Mouse (Mus musculus): ENCODE measurements around the gene Bag3. TPM values are rescaled to one million over a fixed set of nuclear protein-coding genes. Genes with fewer than 3 reads are reported as not detected.

Bag3 gene
- polyA plus RNA-seq, 1 experiment from 2014 or later: 48.6 TPM

GRCm38 (mm10) chr7:128543148-128543855, 19.9 kb downstream of the Bag3 start:
- Histone ChIP-seq H3K79me2 (ENCODE audit: inconsistent target) (peaks cover 26% of the 10 kb centered on the region), H3K36me3 (ENCODE audit: inconsistent target) (peaks cover 82% of the 10 kb centered on the region), H3K27ac (no peak overlapping the region), H3K4me3 (ENCODE audit: inconsistent target) (no peak overlapping the region)
- WGBS (ENCODE audit: missing documents): 91% methylated on average over 13 of the region's 14 CpGs

GRCm38 (mm10) chr7:128543961-128544360, 20.5 kb downstream of the Bag3 start:
- Histone ChIP-seq H3K79me2 (ENCODE audit: inconsistent target) (peaks cover 19% of the 10 kb centered on the region), H3K36me3 (ENCODE audit: inconsistent target) (peaks cover 82% of the 10 kb centered on the region), H3K4me3 (ENCODE audit: inconsistent target) (no peak overlapping the region), H3K27ac (no peak overlapping the region)
- WGBS (ENCODE audit: missing documents): 88% methylated on average over 3 of the region's 3 CpGs

GRCm38 (mm10) chr7:128544566-128545262, 21.3 kb downstream of the Bag3 start:
- 97% methylated on average over 7 of the region's 7 CpGs for WGBS (ENCODE audit: missing documents)
- no peak overlapping the region for H3K27ac ChIP-seq
- H3K36me3 ChIP-seq (ENCODE audit: inconsistent target): peaks cover 81% of the 10 kb centered on the region
- H3K4me3 ChIP-seq (ENCODE audit: inconsistent target): no peak overlapping the region
- H3K79me2 ChIP-seq (ENCODE audit: inconsistent target): peaks cover 12% of the 10 kb centered on the region

- WGBS (ENCODE audit: missing documents): 96% methylated on average over 8 of the region's 8 CpGs
- Histone ChIP-seq H3K27ac (no peak overlapping the region), H3K36me3 (ENCODE audit: inconsistent target) (peaks cover 68% of the 10 kb centered on the region), H3K4me3 (ENCODE audit: inconsistent target) (no peak overlapping the region), H3K79me2 (ENCODE audit: inconsistent target) (no peaks in the 10 kb centered on the region; the same call in 1 of the 2 replicates)
These were observed 22.6 kb downstream of the Bag3 start for GRCm38 (mm10) chr7:128546031-128546430.

GRCm38 (mm10) chr7:128549137-128549536, 25.7 kb downstream of the Bag3 start:
- no peak overlapping the region for H3K27ac ChIP-seq
- 91% methylated on average over 4 of the region's 4 CpGs for WGBS (ENCODE audit: missing documents)
- peaks cover 37% of the 10 kb centered on the region for H3K36me3 ChIP-seq (ENCODE audit: inconsistent target)
- no peaks in the 10 kb centered on the region for H3K79me2 ChIP-seq (ENCODE audit: inconsistent target)
- no peak overlapping the region for H3K4me3 ChIP-seq (ENCODE audit: inconsistent target)

GRCm38 (mm10) chr7:128550328-128551086, 27.1 kb downstream of the Bag3 start:
- WGBS (ENCODE audit: missing documents): 14% methylated on average over 1 of the region's 1 CpGs
- Histone ChIP-seq H3K27ac (no peak overlapping the region), H3K36me3 (ENCODE audit: inconsistent target) (peaks cover 23% of the 10 kb centered on the region), H3K79me2 (ENCODE audit: inconsistent target) (no peaks in the 10 kb centered on the region), H3K4me3 (ENCODE audit: inconsistent target) (no peak overlapping the region)

DNA sequence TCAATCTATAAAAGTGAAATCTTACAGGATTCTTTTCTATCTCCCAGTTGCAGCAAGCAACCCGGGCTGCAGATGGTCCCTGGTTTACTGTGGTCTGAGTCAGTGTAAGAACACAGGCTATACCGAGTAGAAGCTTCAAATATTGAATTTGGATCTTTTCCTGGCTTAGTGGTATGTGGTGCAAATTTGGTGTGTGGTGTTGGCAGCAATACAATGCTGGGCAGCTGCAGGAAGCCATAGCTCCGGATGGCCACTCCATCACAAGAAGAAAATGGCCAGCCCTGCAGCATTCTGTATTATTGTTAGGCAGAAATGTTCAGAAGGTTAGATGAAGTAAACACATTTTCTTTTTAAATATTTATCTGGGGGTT, 27.7 kb downstream of the Bag3 start:
- no peak overlapping the region for H3K4me3 ChIP-seq (ENCODE audit: inconsistent target)
- no peaks in the 10 kb centered on the region for H3K79me2 ChIP-seq (ENCODE audit: inconsistent target)
- H3K27ac ChIP-seq: no peak overlapping the region
- WGBS (ENCODE audit: missing documents): 56% methylated on average over 3 of the region's 3 CpGs
- H3K36me3 ChIP-seq (ENCODE audit: inconsistent target): peaks cover 17% of the 10 kb centered on the region

DNA sequence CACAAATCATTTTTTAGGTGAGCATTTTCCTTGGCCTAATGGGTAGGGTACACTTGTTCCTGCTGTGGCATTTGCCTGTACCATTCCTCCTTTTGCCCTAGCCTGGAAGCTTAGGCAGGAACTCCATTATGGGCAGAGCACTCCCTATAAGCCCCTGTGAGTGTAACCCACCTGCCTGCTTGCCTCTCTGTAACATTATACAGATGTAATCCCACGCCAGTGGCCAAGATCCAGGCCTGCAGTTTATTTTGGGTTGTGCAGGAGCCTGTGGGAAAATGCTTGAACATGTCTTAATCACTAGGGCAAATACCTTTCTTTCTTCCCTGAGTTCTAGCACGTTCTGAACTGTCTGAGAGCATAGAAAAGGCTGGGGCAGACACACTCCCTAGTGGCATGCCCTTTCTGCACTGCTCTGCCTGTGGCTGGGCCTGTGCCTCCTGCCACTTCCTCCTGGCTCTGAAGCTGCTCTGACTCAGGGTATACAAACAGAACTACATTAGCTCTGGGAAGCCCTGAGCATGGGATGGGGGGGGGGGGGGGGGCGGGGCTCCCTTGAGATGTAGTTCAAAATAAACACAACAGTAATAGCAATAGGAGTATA, 29.8 kb downstream of the Bag3 start:
- 0 out of 2 replicates have a peak overlapping the region, but pooled peaks have one; percentile 22 for H3K27ac ChIP-seq
- H3K4me3 ChIP-seq (ENCODE audit: inconsistent target): no peak overlapping the region
- WGBS (ENCODE audit: missing documents): 50% methylated on average over 2 of the region's 3 CpGs
- no peaks in the 10 kb centered on the region for H3K79me2 ChIP-seq (ENCODE audit: inconsistent target)
- 0 out of 2 replicates have a peak, but pooled peaks cover under 1% of the 10 kb centered on the region for H3K36me3 ChIP-seq (ENCODE audit: inconsistent target)

- H3K79me2 ChIP-seq (ENCODE audit: inconsistent target): no peaks in the 10 kb centered on the region
- 35% methylated on average over 6 of the region's 6 CpGs for WGBS (ENCODE audit: missing documents)
These were observed 31.1 kb downstream of the Bag3 start for GRCm38 (mm10) chr7:128554502-128554901.

GRCm38 (mm10) chr7:128555141-128555750, 31.8 kb downstream of the Bag3 start:
- Histone ChIP-seq H3K79me2 (ENCODE audit: inconsistent target) (no peaks in the 10 kb centered on the region), H3K36me3 (ENCODE audit: inconsistent target) (no peaks in the 10 kb centered on the region), H3K27ac (no peak overlapping the region), H3K4me3 (ENCODE audit: inconsistent target) (no peak overlapping the region)
- 93% methylated on average over 4 of the region's 5 CpGs for WGBS (ENCODE audit: missing documents)

More at GRCm38 (mm10) chr7:128554502-128554901, 31.1 kb downstream of the Bag3 start:
- Histone ChIP-seq H3K36me3 (ENCODE audit: inconsistent target) (no peaks in the 10 kb centered on the region), H3K27ac (peak overlapping the region; percentile 28), H3K4me3 (ENCODE audit: inconsistent target) (no peak overlapping the region)

- Histone ChIP-seq H3K79me2 (ENCODE audit: inconsistent target) (no peaks in the 10 kb centered on the region), H3K27ac (no peak overlapping the region), H3K36me3 (ENCODE audit: inconsistent target) (no peaks in the 10 kb centered on the region), H3K4me3 (ENCODE audit: inconsistent target) (no peak overlapping the region)
- WGBS (ENCODE audit: missing documents): 88% methylated on average over 1 of the region's 1 CpGs
These were observed 33.6 kb downstream of the Bag3 start for GRCm38 (mm10) chr7:128556923-128557430.

DNA sequence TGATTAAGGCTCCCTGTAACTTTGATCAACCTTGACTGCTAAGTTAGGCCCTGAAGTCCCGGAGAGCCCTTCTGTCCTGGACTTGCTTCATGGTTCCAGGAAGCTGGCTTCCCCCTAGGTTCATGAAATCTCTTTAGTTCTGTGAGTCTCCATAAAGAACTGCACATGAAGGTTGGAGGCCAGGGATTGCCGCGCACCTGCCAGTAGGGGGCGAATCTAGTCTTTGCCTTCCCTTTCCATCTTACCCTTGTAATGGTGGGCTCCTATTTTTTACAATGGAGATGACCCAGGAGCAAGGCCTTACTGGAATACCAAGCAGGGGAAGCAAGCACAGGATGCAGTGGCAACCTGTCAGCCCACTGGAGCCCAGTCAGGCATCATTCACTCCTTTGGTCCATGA, 40.0 kb downstream of the Bag3 start:
- H3K36me3 ChIP-seq (ENCODE audit: inconsistent target): no peaks in the 10 kb centered on the region
- H3K27ac ChIP-seq: no peak overlapping the region
- 38% methylated on average over 4 of the region's 4 CpGs for WGBS (ENCODE audit: missing documents)
- H3K79me2 ChIP-seq (ENCODE audit: inconsistent target): no peaks in the 10 kb centered on the region
- no peak overlapping the region for H3K4me3 ChIP-seq (ENCODE audit: inconsistent target)

DNA sequence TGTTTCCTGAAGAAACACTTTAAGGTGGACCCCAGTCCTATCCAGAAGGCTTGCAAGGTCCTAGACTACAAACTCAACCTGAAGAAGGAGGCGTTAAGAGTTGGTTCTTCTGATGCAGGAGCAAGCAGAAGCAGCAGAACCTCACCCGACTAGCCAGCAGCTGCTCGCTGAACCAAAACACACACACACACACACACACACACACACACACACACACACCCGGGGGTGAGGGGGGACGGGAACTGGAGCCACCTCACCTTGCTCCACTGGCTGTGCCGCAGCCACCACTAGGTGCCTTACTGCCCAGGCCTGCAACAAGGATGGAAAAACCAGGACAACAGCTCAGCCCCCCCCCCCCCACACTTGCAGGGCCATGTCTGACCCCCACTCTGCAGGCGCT, 42.9 kb downstream of the Bag3 start:
- no peaks in the 10 kb centered on the region for H3K36me3 ChIP-seq (ENCODE audit: inconsistent target)
- H3K79me2 ChIP-seq (ENCODE audit: inconsistent target): no peaks in the 10 kb centered on the region
- 98% methylated on average over 5 of the region's 7 CpGs for WGBS (ENCODE audit: missing documents)
- H3K4me3 ChIP-seq (ENCODE audit: inconsistent target): no peak overlapping the region
- H3K27ac ChIP-seq: no peak overlapping the region
